Mouse (Mus musculus): ENCODE results near the gene Tmem50a.

Gene Tmem50a

DNA sequence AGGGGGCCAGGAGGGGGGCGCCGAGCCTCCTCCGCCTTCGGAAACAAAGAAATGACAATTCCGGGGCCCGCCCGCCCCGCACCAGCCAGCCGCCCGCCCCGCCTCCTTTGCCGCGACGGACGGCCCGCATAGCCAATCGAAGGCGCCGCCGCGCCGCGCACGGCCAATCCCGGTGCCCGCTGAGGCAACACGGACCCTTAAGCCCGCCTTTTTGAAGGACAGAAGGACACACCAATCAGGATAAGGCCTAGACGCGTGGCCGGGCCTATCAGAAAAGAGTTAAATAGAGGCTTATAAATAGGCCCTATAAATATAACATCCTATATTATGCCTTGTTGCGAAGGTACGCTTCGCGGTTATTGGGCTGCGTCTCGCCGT is 61.6 kb downstream of the Tmem50a start, which contains the start of gene Maco1:
TSS of gene Maco1 (minus strand) at position 87 of the 378 bp plus-strand sequence.
- intact Hi-C loops (cut with DNase I), result no loop called here

DNA sequence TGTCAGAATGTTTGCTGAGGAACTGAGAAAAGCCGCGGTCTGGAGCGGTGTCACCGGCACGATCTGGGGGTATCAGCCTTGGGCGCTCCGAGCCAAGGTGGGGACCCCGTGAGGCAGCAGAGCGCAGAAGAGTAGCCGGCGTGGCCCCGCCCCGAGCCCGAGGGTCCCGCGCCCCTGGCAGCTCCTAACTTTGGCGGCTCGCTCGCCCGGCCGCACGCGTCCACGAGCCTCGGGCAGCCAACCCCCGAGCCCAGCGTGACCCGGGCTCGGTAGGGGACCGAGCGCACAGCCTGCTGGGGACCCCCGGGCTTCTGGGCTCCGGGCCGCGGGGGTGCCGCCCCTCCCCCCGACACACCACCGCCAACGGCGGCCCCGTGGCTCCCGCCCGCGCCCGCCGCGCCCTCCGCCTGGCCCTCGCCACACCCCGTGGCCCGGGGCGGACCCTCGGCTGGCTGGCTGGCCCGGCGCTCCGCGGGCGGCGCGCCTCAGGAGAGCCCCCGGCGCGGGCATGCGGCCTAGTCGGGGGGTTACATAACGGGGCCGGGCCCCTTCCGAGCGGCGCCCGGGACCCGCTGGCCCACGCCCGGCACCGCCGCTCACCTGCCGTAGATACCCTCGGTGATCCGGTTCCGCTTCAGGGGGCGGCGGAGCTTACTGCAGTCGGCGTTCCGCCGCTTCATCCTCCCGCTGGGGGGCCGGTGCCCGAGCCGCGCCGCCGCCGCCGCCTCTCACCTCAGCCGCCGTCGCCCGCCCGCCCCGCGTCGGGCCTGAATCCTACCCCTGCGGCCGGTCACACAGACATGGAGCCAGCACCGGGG is 62.2 kb downstream of the Tmem50a start:
- intact Hi-C loops (cut with DNase I), result no loop called here

DNA sequence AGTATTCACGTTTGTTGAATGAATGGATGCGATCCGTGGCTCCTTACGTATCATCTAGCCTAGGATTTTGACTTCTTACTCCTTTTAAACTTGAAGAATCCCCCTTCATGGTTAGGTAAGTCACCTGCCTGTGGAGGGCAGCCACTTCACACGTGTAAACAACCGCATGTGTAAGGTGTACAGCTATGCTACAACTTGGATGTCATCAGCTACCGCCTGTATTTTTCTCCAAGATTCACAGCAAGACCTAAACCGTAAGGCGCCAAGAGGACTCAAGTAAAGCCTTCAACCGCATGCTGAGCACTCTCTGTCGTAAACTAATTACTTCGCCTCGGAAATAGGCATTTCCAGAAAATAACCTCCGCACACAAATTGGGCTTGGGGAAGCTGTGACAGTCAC is 62.9 kb downstream of the Tmem50a start:
- intact Hi-C loops (cut with DNase I), result no loop called here

DNA sequence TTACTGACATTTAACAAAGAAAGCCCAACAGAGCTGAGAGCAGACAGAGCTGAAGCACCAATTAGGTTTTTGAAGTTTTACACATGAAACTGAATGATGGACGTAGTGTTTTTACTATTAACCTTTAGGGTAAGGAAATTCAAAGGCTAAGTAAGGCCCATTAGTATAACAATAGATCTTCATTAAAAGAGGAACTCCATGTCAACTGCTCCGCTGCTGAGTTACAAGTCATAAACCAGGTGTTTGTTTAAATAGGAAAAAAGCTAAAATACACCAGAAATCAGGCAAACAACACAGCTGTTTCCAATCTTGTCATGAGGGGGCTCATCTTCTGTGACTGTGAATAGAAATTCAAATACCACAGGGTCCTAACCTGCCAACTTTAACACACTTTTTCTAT is 63.6 kb downstream of the Tmem50a start:
- intact Hi-C loops (cut with DNase I), result no loop called here

DNA sequence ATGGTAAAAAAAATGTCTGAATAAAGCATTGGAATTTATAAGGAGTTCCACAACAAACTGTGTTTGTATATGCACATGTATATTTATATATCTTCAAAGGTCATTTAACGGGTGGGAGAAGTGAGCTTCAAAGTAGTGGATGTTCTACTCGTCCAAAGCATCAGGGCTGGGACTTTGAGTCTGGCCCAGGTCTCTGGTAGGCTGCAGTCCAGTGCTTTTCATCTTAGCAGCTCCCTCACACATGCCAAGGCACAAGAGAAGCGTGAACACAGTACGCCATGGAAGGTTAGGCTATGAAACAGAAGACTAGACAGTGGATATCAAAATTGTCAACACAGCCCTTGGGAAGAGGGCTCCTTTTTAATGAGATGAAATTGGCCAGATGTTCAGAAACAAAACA is 64.3 kb downstream of the Tmem50a start:
- intact Hi-C loops (cut with DNase I), result no loop called here

Data from adrenal gland (tissue).